Mouse (Mus musculus) G1E (cell line): ENCODE data around the gene Wdr19.

Experiments
- CTCF ChIP-seq: IDR thresholded peaks from 2 replicates; pipeline ENCODE4 v1.5.1; 2012; ENCODE audit warnings: low read depth, low read length, inconsistent platforms, mixed read lengths
- GATA1 ChIP-seq: IDR thresholded peaks from 2 replicates; pipeline ENCODE4 v1.6.1; 2012; ENCODE audit warnings: borderline replicate concordance, low read length, inconsistent platforms, mixed read lengths
- POLR2AphosphoS5 ChIP-seq: IDR thresholded peaks from 2 replicates; pipeline ENCODE4 v1.6.1; 2012; ENCODE audit warnings: low read depth, low read length, inconsistent platforms; ENCODE audit not compliant: insufficient replicate concordance
- TAL1 ChIP-seq: conservative IDR thresholded peaks from 2 replicates; pipeline ENCODE4 v1.6.1; 2012; ENCODE audit warnings: low read depth, low read length, inconsistent platforms, mixed read lengths

- TF ChIP-seq CTCF (no peak), POLR2AphosphoS5 (no peak), TAL1 (no peak), GATA1 (no peak)
Measured at GRCm38 (mm10) chr5:65221037-65221436, 21.5 kb downstream of the Wdr19 start.
